Mouse (Mus musculus): ENCODE results near the gene Vsx2. TPM values are rescaled to one million over a fixed set of nuclear protein-coding genes. Genes with fewer than 3 reads are reported as not detected.

Gene Vsx2
- polyA plus RNA-seq, 1 experiment from 2014 or later: not detected

- H3K4me3 ChIP-seq (ENCODE audit: control insufficient read depth in 1 of 2, insufficient read depth in 1 of 2, low read depth in 1 of 2, low read length in 2 of 2): no peak overlapping the region
- no peaks in the 10 kb centered on the region for H3K36me3 ChIP-seq (ENCODE audit: control insufficient read depth, insufficient read depth, low read length)
- H3K9ac ChIP-seq (ENCODE audit: low read length): no peak overlapping the region
- ATAC-seq (ENCODE audit: insufficient number of reproducible peaks, insufficient read depth, low FRiP score, low read depth): no peak
- no peaks in the 10 kb centered on the region for H3K9me3 ChIP-seq (ENCODE audit: control insufficient read depth, low read length)
- 70% methylated on average over 11 of the region's 11 CpGs for WGBS
- H3K4me2 ChIP-seq (ENCODE audit: low read length): no peak overlapping the region
- no peaks in the 10 kb centered on the region; a peak in 1 of 4 replicates for H3K4me1 ChIP-seq (ENCODE audit: control insufficient read depth in 2 of 2, insufficient read depth in 2 of 2, low read length in 2 of 2)
- peaks cover 23% of the 10 kb centered on the region for H3K27me3 ChIP-seq (ENCODE audit: control insufficient read depth, insufficient read depth, low read length)
- H3K27ac ChIP-seq (replicated peaks in 1 of 2; ENCODE audit: control insufficient read depth in 1 of 2, insufficient read depth in 1 of 2, low read depth in 2 of 2, low read length in 2 of 2): no peak overlapping the region
These were observed 8.3 kb downstream of the Vsx2 start for GRCm38 (mm10) chr12:84577768-84578439.

GRCm38 (mm10) chr12:84578440-84578770 is 8.8 kb downstream of the Vsx2 start:
- no peak overlapping the region for H3K4me2 ChIP-seq (ENCODE audit: low read length)
- H3K9me3 ChIP-seq (ENCODE audit: control insufficient read depth, low read length): no peaks in the 10 kb centered on the region
- no peaks in the 10 kb centered on the region for H3K36me3 ChIP-seq (ENCODE audit: control insufficient read depth, insufficient read depth, low read length)
- no peak overlapping the region for H3K27ac ChIP-seq (replicated peaks in 1 of 2; ENCODE audit: control insufficient read depth in 1 of 2, insufficient read depth in 1 of 2, low read depth in 2 of 2, low read length in 2 of 2)
- H3K9ac ChIP-seq (ENCODE audit: low read length): no peak overlapping the region
- 31% methylated on average over 5 of the region's 5 CpGs for WGBS
- peaks cover 18% of the 10 kb centered on the region for H3K27me3 ChIP-seq (ENCODE audit: control insufficient read depth, insufficient read depth, low read length)
- ATAC-seq (ENCODE audit: insufficient number of reproducible peaks, insufficient read depth, low FRiP score, low read depth): no peak
- no peaks in the 10 kb centered on the region; a peak in 1 of 4 replicates for H3K4me1 ChIP-seq (ENCODE audit: control insufficient read depth in 2 of 2, insufficient read depth in 2 of 2, low read length in 2 of 2)
- no peak overlapping the region for H3K4me3 ChIP-seq (ENCODE audit: control insufficient read depth in 1 of 2, insufficient read depth in 1 of 2, low read depth in 1 of 2, low read length in 2 of 2)

GRCm38 (mm10) chr12:84581285-84581684 is 11.7 kb downstream of the Vsx2 start:
- no peak overlapping the region for H3K4me2 ChIP-seq (ENCODE audit: low read length)
- H3K9ac ChIP-seq (ENCODE audit: low read length): no peak overlapping the region
- no peaks in the 10 kb centered on the region for H3K36me3 ChIP-seq (ENCODE audit: control insufficient read depth, insufficient read depth, low read length)
- no peak overlapping the region for H3K27ac ChIP-seq (replicated peaks in 1 of 2; ENCODE audit: control insufficient read depth in 1 of 2, insufficient read depth in 1 of 2, low read depth in 2 of 2, low read length in 2 of 2)
- no peaks in the 10 kb centered on the region; a peak in 1 of 4 replicates for H3K4me1 ChIP-seq (ENCODE audit: control insufficient read depth in 2 of 2, insufficient read depth in 2 of 2, low read length in 2 of 2)
- H3K27me3 ChIP-seq (ENCODE audit: control insufficient read depth, insufficient read depth, low read length): peaks cover 6% of the 10 kb centered on the region
- H3K9me3 ChIP-seq (ENCODE audit: control insufficient read depth, low read length): no peaks in the 10 kb centered on the region
- WGBS: 90% methylated on average over 2 of the region's 2 CpGs
- H3K4me3 ChIP-seq (ENCODE audit: control insufficient read depth in 1 of 2, insufficient read depth in 1 of 2, low read depth in 1 of 2, low read length in 2 of 2): no peak overlapping the region
- no peak for ATAC-seq (ENCODE audit: insufficient number of reproducible peaks, insufficient read depth, low FRiP score, low read depth)

- Histone ChIP-seq H3K27ac (replicated peaks in 1 of 2; ENCODE audit: control insufficient read depth in 1 of 2, insufficient read depth in 1 of 2, low read depth in 2 of 2, low read length in 2 of 2) (no peak overlapping the region), H3K4me1 (ENCODE audit: control insufficient read depth in 2 of 2, insufficient read depth in 2 of 2, low read length in 2 of 2) (peaks cover 0 to 2% of the 10 kb centered on the region in 2 experiments; a peak in 1 of 4 replicates), H3K9me3 (ENCODE audit: control insufficient read depth, low read length) (no peaks in the 10 kb centered on the region), H3K36me3 (ENCODE audit: control insufficient read depth, insufficient read depth, low read length) (no peaks in the 10 kb centered on the region), H3K27me3 (ENCODE audit: control insufficient read depth, insufficient read depth, low read length) (no peaks in the 10 kb centered on the region), H3K4me2 (ENCODE audit: low read length) (peak overlapping the region; percentile 100), H3K9ac (ENCODE audit: low read length) (peak overlapping the region; percentile 74), H3K4me3 (ENCODE audit: control insufficient read depth in 1 of 2, insufficient read depth in 1 of 2, low read depth in 1 of 2, low read length in 2 of 2) (peak overlapping the region; percentile 50 to 60)
- ATAC-seq (ENCODE audit: insufficient number of reproducible peaks, insufficient read depth, low FRiP score, low read depth): no peak
- 1% methylated on average over 54 of the region's 54 CpGs for WGBS
These were observed 20.5 kb downstream of the Vsx2 start for GRCm38 (mm10) chr12:84589825-84590761.

DNA sequence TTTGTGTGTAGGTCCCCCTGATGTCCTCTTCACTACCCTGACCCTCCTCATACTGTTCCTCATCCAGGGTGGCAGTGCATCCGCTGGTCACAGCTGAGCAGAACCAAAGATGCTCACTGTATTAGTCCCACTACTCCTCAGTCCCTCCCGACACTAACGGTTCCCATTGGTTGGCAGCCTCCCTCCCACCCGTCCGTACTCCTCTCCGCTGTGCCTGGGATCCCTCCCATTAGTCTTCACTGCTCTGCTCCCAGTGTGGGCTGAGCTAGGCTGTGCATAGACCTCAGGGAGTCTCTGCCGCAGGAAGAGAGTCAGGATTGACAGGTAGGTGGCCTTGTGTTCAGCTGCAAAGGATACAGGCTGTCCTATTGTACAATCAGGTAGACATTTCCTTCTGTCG is 28.8 kb downstream of the Vsx2 start:
- no peak overlapping the region for H3K4me3 ChIP-seq (ENCODE audit: control insufficient read depth in 1 of 2, insufficient read depth in 1 of 2, low read depth in 1 of 2, low read length in 2 of 2)
- H3K9ac ChIP-seq (ENCODE audit: low read length): no peak overlapping the region
- ATAC-seq (ENCODE audit: insufficient number of reproducible peaks, insufficient read depth, low FRiP score, low read depth): no peak
- no peak overlapping the region for H3K4me2 ChIP-seq (ENCODE audit: low read length)
- H3K27me3 ChIP-seq (ENCODE audit: control insufficient read depth, insufficient read depth, low read length): peaks cover 6% of the 10 kb centered on the region; the same call in 1 of the 2 replicates
- H3K9me3 ChIP-seq (ENCODE audit: control insufficient read depth, low read length): no peaks in the 10 kb centered on the region
- peaks cover 4% of the 10 kb centered on the region; the same call in 1 of the 2 replicates for H3K36me3 ChIP-seq (ENCODE audit: control insufficient read depth, insufficient read depth, low read length)
- WGBS: 13% methylated on average over 8 of the region's 8 CpGs
- H3K27ac ChIP-seq (replicated peaks in 1 of 2; ENCODE audit: control insufficient read depth in 1 of 2, insufficient read depth in 1 of 2, low read depth in 2 of 2, low read length in 2 of 2): no peak overlapping the region
- no peaks in the 10 kb centered on the region for H3K4me1 ChIP-seq (ENCODE audit: control insufficient read depth in 2 of 2, insufficient read depth in 2 of 2, low read length in 2 of 2)

- H3K9me3 ChIP-seq (ENCODE audit: control insufficient read depth, low read length): no peaks in the 10 kb centered on the region
- 75% methylated on average over 4 of the region's 7 CpGs for WGBS
- H3K4me1 ChIP-seq (ENCODE audit: control insufficient read depth in 2 of 2, insufficient read depth in 2 of 2, low read length in 2 of 2): no peaks in the 10 kb centered on the region
- ATAC-seq (ENCODE audit: insufficient number of reproducible peaks, insufficient read depth, low FRiP score, low read depth): no peak
- H3K9ac ChIP-seq (ENCODE audit: low read length): no peak overlapping the region
- peaks cover 29% of the 10 kb centered on the region for H3K36me3 ChIP-seq (ENCODE audit: control insufficient read depth, insufficient read depth, low read length)
- no peak overlapping the region for H3K4me3 ChIP-seq (ENCODE audit: control insufficient read depth in 1 of 2, insufficient read depth in 1 of 2, low read depth in 1 of 2, low read length in 2 of 2)
- H3K27me3 ChIP-seq (ENCODE audit: control insufficient read depth, insufficient read depth, low read length): no peaks in the 10 kb centered on the region
- no peak overlapping the region for H3K4me2 ChIP-seq (ENCODE audit: low read length)
- H3K27ac ChIP-seq (replicated peaks in 1 of 2; ENCODE audit: control insufficient read depth in 1 of 2, insufficient read depth in 1 of 2, low read depth in 2 of 2, low read length in 2 of 2): no peak overlapping the region
These were observed 34.4 kb downstream of the Vsx2 start for GRCm38 (mm10) chr12:84604001-84604400.

- Histone ChIP-seq H3K27ac (replicated peaks in 1 of 2; ENCODE audit: control insufficient read depth in 1 of 2, insufficient read depth in 1 of 2, low read depth in 2 of 2, low read length in 2 of 2) (no peak overlapping the region), H3K4me2 (ENCODE audit: low read length) (no peak overlapping the region), H3K9me3 (ENCODE audit: control insufficient read depth, low read length) (no peaks in the 10 kb centered on the region), H3K27me3 (ENCODE audit: control insufficient read depth, insufficient read depth, low read length) (no peaks in the 10 kb centered on the region), H3K9ac (ENCODE audit: low read length) (no peak overlapping the region), H3K36me3 (ENCODE audit: control insufficient read depth, insufficient read depth, low read length) (peaks cover 32% of the 10 kb centered on the region), H3K4me3 (ENCODE audit: control insufficient read depth in 1 of 2, insufficient read depth in 1 of 2, low read depth in 1 of 2, low read length in 2 of 2) (no peak overlapping the region), H3K4me1 (ENCODE audit: control insufficient read depth in 2 of 2, insufficient read depth in 2 of 2, low read length in 2 of 2) (no peaks in the 10 kb centered on the region)
- WGBS: 77% methylated on average over 7 of the region's 7 CpGs
- ATAC-seq (ENCODE audit: insufficient number of reproducible peaks, insufficient read depth, low FRiP score, low read depth): no peak
These were observed 36.3 kb downstream of the Vsx2 start for GRCm38 (mm10) chr12:84605860-84606259.
